Mouse (Mus musculus): ENCODE data around the gene Lbx2.

DNA sequence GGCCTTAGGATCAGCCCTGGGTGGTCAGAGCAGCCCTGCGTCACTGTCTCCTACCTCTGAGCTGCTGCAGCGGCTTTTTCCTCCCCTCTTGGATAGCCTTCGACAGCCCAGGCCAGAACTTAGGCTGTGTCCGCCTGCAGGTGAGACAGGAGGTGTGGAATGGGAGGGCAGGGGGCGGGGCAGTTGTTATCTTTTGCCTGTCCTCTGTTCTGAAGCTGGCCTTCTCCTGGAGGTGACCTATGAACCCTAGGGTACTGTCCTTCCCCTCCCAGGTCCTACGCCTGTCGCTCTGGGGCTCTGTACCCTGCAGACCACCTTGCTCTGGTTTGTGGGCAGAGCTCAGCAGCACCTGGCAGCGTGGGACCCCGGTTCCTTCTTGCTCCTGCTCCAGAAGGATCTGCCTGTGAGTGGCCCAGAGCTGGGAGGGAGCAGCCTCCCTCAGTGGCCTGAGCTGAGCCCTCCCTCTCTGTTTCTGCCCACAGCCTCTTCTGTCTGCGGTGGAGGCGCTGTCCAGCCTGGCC, 17.0 kb downstream of the Lbx2 start:
- peak; percentile 8; the same call in 1 of the 2 replicates for TF ChIP-seq POLR2A (IDR thresholded peaks at IDR 0.05; ENCODE audit: low read depth, low read length)
- TF ChIP-seq CTCF (IDR thresholded peaks at IDR 0.05; ENCODE audit: extremely low read depth, insufficient read length, insufficient replicate concordance, low read depth, low read length) = peak; percentile 7; the same call in 1 of the 2 replicates

All from small intestine, adult 2 months (tissue).